In genomic region chr8:94942566-94942965, GRCm38 (mm10) we compare ENCODE assay signal across 9 mouse cellular contexts. TPM values are rescaled to one million over a fixed set of nuclear protein-coding genes. Genes with fewer than 3 reads are reported as not detected.
A peak's percentile ranks its signal among the peaks of the same experiment; 100 is the strongest.
DNase-seq lines count a peak whose midpoint lies in the region; TF ChIP-seq lines count a peak whose summit lies in the region.
"Had no signal": no experiment of that assay in that cellular context is flagged by ENCODE, and none has a peak within 500 bp of the region (broad histone marks: within the 10 kb centered on the region; RNA-seq: fewer than 3 reads in every experiment).

No protein-coding gene starts in this region.

- H3K4me3 ChIP-seq in bone marrow macrophage, adult 2 months (ENCODE audit: insufficient read depth, low read length) = no peak overlapping the region
- H3K4me3 ChIP-seq: myocyte had no signal

- H3K27ac ChIP-seq in bone marrow macrophage, adult 2 months (ENCODE audit: insufficient read depth, low read depth, low read length) = no peak overlapping the region

- H3K4me1 ChIP-seq in bone marrow macrophage, adult 2 months (ENCODE audit: control insufficient read depth, insufficient read depth, low read length) = no peaks in the 10 kb centered on the region

- peak; percentile 25 to 55 for DNase-seq in urinary bladder, adult 18-20 months (ENCODE audit: low spot score in 2 of 2)
- no peak for DNase-seq in urinary bladder, postnatal 10 days (ENCODE audit: low spot score)
- peak; percentile 68 for DNase-seq in forelimb bud, embryonic 11.5 days (ENCODE audit: low read depth, low spot score)
- DNase-seq in kidney, adult 9 months = peak; percentile 74
- DNase-seq in lung, adult 18-20 months = peak; percentile 45 to 54
- peak; percentile 13 for DNase-seq in retina, adult 2 months (ENCODE audit: low read depth, low spot score)
- DNase-seq in urinary bladder, postnatal 14 days (ENCODE audit: low spot score) = peak; percentile 66

- no peak for TF ChIP-seq POLR2A in bone marrow macrophage, adult 2 months (IDR thresholded peaks at IDR 0.05; ENCODE audit: borderline replicate concordance, low read depth, low read length)

- TF ChIP-seq CTCF in bone marrow macrophage, adult 2 months (IDR thresholded peaks at IDR 0.05; ENCODE audit: low read depth, low read length) = peak; percentile 96

RNA-seq across cellular contexts. Expression of gene Adgrg5, which starts 19.1 kb away (rescaled TPM):
- polyA plus RNA-seq in bone marrow macrophage, adult 2 months (2012; ENCODE audit: insufficient read depth, insufficient read length, missing spikeins) = not detected in 2 replicates
- polyA plus RNA-seq: myocyte had no signal

RNA-seq across cellular contexts. Expression of gene Ccdc102a, which starts 24.7 kb away (rescaled TPM):
- polyA plus RNA-seq in bone marrow macrophage, adult 2 months (2012; ENCODE audit: insufficient read depth, insufficient read length, missing spikeins) = not detected in 2 replicates

RNA-seq across cellular contexts. Expression of gene Adgrg1, which starts 32.0 kb away (rescaled TPM):
- 1.1 and 1.8 TPM in 2 replicates for polyA plus RNA-seq in bone marrow macrophage, adult 2 months (2012; ENCODE audit: insufficient read depth, insufficient read length, missing spikeins)
